Mouse (Mus musculus): Measurements from ENCODE around the gene Antxrl.

The Antxrl gene

DNA sequence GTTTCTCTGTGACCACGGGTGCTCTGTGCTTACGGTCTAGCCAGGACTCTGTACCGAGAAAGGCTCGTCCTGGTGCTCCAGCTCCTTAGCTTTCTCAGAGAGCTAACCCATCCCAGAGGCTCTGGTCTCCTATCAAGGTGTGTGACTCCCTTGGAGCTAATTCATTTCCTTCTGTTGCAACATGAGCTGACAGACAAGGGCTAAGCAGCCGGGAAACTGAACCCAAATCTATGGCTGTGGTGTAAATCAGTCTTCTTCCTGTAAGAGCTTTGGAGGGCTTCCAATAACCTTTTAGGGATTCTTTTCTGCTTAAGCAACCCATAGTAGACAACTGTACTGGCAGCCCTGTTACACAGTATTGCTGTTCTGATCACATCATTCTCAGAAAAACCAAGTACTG, 50.1 kb downstream of the Antxrl start, which contains the start of gene A630023A22Rik:
Gene A630023A22Rik (minus strand): TSS at position 154 of the 400 bp plus-strand sequence.
- in situ Hi-C loops (cut with MboI, MseI), result loop anchor here in 1 of 2 experiments (10.0 kb wide), 1 partner anchor 482 kb away; the partner anchor contains the start of gene Ldb3

DNA sequence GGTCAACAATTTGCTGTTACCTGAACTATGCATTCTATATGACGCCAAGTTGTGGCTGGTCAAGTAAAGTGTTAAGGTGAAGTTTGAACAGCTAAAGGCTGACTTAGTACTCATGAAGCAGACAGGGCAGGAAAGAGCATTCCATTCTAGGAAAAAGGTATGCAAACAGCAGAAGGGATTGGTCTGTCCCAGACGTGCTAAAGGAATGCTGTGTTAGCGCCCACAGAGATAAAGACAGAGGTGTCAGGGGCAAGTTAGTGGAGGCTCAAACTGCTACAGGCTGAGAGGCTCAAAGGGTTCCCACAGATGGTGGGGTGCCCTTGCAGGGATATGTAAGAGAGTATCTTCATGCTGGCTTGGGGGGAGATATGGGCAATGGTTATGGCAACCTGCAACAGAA, 51.3 kb downstream of the Antxrl start:
- in situ Hi-C loops (cut with MboI, MseI), result loop anchor here in 1 of 2 experiments (10.0 kb wide), 1 partner anchor 481 kb away; the partner anchor contains the start of gene Ldb3

DNA sequence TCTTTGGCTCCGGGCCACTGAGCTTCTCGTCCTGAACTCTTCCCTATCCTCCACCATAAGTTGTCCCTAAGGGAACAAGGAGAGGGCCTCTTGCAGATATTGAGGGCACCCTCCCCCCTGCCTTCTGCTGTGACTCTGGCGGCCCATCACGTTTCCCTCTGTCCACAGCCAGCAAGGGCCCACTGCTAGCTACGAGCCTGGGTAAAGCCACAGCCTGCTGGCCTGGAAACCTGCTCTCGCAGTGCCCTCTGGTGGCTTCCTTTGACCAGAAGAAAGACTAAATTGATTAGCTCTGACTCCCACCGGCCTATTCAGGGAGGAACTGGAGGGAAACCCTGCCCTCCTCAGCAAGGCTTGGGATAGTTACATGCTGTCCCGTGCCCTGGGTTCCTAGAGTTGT, 52.4 kb downstream of the Antxrl start:
- in situ Hi-C loops (cut with MboI, MseI), result loop anchor here in 1 of 2 experiments (10.0 kb wide), 1 partner anchor 480 kb away; the partner anchor contains the start of gene Ldb3

DNA sequence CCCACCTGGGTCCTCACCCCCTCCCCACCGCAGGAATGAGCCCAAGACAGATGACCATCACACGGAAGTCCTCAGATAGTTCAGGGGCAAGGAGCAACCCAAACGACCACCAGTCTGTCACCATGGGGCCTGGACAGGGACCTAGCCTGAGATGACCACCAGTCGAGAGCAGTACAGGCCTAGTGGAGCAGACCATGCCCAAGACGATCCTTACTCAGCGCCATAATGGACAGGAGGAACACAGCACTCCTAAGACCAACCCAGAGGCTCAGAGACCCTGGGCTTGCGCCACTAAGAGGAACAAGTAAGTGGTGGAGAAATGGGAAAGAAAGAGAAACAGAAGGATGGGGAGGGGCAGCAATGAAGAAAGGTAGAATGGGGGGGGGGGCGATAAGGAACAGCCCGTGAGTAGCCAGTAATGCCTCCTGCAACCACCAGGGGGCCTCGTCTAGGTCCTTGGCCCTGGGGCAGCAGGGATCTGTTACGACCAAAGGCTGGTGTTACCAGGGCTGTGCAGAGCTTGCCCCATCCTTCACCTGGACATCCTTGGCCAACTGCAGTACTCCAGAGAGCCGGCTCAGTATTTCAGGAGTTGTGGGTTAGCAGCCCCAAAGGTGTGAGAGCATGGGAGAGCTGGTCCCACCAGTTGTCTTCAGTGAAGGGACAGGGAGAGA, 54.0 kb downstream of the Antxrl start:
- in situ Hi-C loops (cut with MboI, MseI), result loop anchor here in 1 of 2 experiments (10.0 kb wide), 1 partner anchor 478 kb away; the partner anchor contains the start of gene Ldb3

DNA sequence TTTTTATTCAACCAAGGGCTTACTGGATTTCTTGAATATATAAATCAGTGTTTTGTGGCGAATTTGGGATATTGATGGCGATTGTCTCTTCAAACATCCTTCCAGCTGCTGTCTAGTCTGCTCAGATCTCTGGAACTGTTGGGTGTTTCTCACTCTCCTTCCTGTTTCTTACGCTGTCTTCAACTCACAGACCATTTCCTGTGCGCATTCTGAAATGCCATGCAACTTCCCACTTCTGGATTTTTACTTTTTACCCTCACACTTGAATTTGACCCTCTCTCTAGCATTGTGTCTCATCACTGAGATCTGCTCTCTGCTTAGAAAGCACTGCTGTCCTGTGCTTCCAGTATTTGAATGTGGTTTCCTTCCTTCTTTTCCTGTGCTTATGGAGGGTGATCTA, 55.1 kb downstream of the Antxrl start:
- in situ Hi-C loops (cut with MboI, MseI), result loop anchor here in 1 of 2 experiments (10.0 kb wide), 1 partner anchor 477 kb away; the partner anchor contains the start of gene Ldb3

DNA sequence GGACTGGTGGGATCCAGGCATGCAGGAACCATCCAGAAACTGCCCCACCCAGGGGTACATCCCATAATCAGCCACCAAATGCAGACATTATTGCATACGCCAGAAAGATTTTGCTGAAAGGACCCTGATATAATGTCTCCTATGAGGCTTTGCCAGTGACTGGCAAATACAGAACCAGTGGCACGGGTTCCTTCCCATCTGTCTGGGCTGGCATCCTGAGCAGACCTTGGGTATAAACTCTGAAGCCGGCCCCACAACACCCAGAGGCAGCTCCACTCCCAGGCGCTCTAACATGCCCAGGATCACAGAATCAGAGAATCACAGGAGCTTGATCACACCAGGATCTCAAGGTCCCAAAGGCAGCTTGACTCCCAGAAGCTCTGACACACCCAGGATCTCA, 61.8 kb downstream of the Antxrl start:
- in situ Hi-C loops (cut with MboI, MseI), result no loop called here

DNA sequence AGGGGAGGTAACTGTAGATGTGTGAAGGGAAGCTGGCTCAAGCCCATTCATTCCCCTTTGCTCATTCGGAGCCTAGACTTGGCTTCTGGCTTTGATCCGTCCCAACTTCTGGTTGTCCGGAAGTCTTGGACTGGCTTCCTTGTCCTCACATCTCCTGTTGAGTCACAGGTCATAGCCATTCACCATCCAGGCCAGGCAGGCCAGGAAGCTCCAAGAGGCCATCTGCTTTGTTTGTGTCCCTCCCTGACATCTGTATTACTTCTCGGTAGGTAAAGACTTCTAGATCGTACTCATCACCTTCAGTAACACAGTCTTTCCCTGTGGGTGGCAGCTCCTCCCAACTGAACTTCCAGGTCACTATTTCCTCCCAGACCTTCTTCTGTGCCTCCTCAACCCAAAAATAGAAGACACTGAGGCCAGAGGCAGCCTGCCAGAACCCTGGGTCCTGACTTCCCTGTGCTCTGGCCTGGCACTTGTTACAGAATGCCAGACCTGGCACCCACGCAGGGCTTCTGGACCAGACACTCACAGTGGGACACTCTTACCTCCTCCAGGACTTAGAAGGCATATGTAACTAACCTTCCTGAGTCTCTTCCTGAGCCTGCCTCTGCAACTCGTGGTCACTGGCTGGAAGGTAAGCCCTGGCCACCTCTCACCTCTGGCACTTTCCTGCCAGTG, 66.7 kb downstream of the Antxrl start:
- in situ Hi-C loops (cut with MboI, MseI), result no loop called here

DNA sequence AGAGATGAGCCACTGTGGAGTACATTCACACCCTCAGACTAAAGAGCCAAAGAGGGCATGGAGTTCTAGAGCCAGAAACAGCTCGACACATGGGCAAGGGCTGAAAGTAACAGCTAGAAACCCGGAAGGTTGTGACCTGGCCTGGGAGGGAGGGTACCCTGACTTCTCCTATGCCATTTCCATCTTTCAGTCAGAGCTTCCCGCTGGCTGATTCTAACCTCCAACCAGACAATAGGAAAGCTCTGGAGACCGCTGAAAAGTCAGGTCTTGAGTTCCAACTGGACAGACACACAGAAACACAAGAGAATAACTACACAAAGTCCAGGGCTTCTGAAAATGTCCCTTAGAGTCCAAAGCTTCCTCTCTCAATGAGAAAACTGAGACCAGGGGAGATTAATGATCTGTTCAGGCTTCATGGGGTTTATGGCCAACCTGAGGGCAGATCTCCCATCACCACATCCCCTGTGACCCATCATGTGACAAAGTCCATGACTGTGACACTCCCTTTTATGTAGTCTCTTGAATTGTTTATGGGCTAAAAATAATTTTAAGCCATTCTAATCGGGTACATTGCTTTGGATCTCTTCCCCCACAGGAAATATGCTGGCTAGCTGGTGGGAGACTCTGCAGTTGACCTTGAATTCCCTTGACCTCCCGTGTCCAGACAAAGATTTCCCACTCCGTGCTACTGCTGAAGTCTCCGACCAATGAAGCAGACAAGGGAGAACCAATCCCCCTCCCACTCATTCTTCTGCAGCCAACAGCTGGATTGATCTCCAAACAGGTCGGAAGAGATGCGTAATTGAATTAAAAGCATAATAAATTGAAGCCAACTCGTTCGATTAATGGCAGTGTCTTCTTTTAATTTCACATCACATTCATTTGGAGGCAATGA, 67.8 kb downstream of the Antxrl start:
- in situ Hi-C loops (cut with MboI, MseI), result no loop called here

DNA sequence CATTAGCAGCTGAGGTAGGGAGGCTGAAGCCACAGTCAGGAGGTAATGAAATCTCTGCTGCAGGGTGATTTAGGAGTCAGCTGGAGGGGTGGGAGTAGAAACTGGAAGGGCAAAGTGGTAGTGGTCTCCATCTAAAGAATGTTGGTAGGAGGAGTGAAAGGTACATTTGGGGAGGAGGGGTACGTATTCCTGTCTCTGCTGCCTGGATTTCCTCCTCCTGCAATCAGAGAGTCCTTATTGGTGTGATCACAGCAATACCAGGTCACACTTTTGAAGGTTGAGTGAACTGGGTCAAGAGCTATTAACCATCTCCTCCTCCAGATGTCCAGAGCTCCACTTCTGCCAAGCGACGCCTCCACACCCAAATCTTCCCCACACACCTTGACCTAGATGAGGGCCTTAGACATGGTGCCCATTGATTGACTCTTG, 68.4 kb downstream of the Antxrl start:
- in situ Hi-C loops (cut with MboI, MseI), result no loop called here

DNA sequence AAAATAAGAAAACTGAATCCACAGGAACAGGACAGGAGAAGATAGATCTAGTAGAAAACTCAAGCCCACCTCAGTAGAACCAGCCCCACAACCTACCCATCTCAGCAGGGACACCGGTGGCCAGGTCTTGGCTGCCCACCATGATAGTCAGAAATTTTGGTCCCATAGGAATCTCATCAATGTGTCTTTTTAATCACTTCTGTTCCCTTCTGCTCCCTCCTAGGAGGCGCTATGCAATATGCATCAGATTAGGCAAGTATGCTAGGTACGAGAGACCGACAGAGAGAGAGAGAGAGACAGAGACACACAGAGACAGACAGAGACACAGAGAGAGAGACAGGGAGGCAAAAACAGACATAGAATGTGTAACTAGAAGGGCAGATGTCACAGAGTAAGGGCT, 69.2 kb downstream of the Antxrl start:
- in situ Hi-C loops (cut with MboI, MseI), result no loop called here

All from T-helper 17 cell (primary cell).